Mouse (Mus musculus) spleen, adult 2 months (tissue): Measurements from ENCODE around the gene Scgb1c1. TPM values are rescaled to one million over a fixed set of nuclear protein-coding genes. Genes with fewer than 3 reads are reported as not detected.

Source experiments
- DNase-seq, 2 experiments: peaks; one replicate each; pipeline versions ENCODE4 v3.0.0 to v3.0.0-alpha.2; 2012 to 2021; ENCODE audit warnings: low spot score in 2 of 2, low read depth in 1 of 2
- H3K27ac ChIP-seq: fragments of 200-500 bp; 2 replicates; pipeline ENCODE4 v1.5.1; 2012; ENCODE audit warnings: low read length, inconsistent platforms; ENCODE audit not compliant: insufficient read depth
- H3K27me3 ChIP-seq: fragments of 200-500 bp; 2 replicates; pipeline ENCODE4 v1.6.1; 2012; ENCODE audit warnings: mild to moderate bottlenecking, moderate library complexity, low read length, inconsistent platforms; ENCODE audit not compliant: control insufficient read depth, insufficient read depth
- H3K36me3 ChIP-seq: fragments of 200-500 bp; 2 replicates; pipeline ENCODE4 v1.6.1; 2012; ENCODE audit warnings: mild to moderate bottlenecking, low read length, inconsistent platforms; ENCODE audit not compliant: control insufficient read depth, insufficient read depth
- H3K4me1 ChIP-seq: fragments of 200-500 bp; 2 replicates; pipeline ENCODE4 v1.6.1; 2011; ENCODE audit warnings: inconsistent platforms; ENCODE audit not compliant: control insufficient read depth, insufficient read depth, insufficient read length
- H3K4me3 ChIP-seq: fragments of 200-500 bp; 2 replicates; pipeline ENCODE4 v1.5.1; 2011; ENCODE audit warnings: mild to moderate bottlenecking, inconsistent platforms; ENCODE audit not compliant: insufficient read depth, insufficient read length; ENCODE audit errors: extremely low read depth
- CTCF ChIP-seq: fragments of 200-500 bp; IDR thresholded peaks from 2 replicates; pipeline ENCODE4 v1.5.1; 2011; ENCODE audit warnings: mild to moderate bottlenecking, inconsistent platforms; ENCODE audit not compliant: insufficient read depth, insufficient read length, insufficient replicate concordance; ENCODE audit errors: extremely low read depth
- POLR2A ChIP-seq: fragments of 200-500 bp; IDR thresholded peaks from 2 replicates; pipeline ENCODE4 v1.6.1; 2011; ENCODE audit warnings: low read depth, low read length, inconsistent platforms
- WGBS: fragments of 180-500 bp; shearing (Covaris S2); methylation state at CpG from one replicate; pipeline ENCODE4 v1.1.7; 2018; 5-methylcytosine and 5-hydroxymethylcytosine counted together
- polyA plus RNA-seq: library from polyadenylated mRNA; depleted of rRNA; stranded (reverse); fragments of >200 nt; gene quantifications from 2 replicates; pipeline ENCODE4 v1.2.3, GENCODE M21; 2012

Scgb1c1 gene
- polyA plus RNA-seq, 1 experiment: 0.25 TPM

DNA sequence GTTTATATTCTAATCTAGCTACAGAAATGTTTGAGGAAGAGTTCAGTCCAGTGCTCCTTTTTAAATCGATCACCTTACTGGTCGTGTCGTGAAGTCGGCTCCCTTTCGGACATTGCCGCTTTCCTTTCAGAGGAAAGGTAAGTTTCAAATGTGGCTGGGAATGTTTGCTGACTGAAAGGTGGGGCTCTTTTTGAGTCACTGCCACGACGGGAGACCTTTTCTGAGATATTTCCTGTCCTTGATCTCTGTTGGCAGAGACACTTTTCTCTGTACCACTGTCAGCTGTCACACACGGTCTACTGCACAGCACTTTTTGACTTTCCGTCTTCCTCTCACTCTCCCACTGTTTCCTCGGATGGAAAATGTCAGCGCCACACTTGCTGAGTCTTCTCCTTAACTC is 32.5 kb upstream of the Scgb1c1 start:
- 81% methylated on average over 12 of the region's 12 CpGs for WGBS
- no peak overlapping the region for H3K4me3 ChIP-seq
- H3K36me3 ChIP-seq: no peaks in the 10 kb centered on the region
- no peaks in the 10 kb centered on the region for H3K4me1 ChIP-seq
- TF ChIP-seq CTCF: no peak
- TF ChIP-seq POLR2A: no peak
- no peaks in the 10 kb centered on the region for H3K27me3 ChIP-seq
- DNase-seq: no peak
- H3K27ac ChIP-seq: no peak overlapping the region

DNA sequence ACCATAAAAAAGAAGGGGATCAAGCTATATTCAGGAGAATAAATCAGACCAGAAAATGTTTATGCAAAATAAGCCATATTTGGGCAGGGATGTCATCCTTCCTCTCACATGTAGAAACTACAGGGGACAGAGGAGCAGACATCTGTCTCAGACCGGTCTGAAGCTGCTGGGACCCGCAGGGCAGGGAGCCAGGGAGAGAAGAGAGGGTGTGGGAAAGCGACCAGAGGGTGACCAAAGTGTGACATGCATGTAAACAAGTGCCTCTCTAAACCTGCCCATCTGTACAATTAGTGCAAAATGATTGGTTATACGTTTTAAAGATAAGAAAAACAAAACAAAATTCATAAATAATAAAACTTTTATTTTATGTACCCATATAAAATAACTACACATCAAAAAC is 25.2 kb upstream of the Scgb1c1 start:
- Histone ChIP-seq H3K4me3 (no peak overlapping the region), H3K36me3 (no peaks in the 10 kb centered on the region), H3K27me3 (peaks cover 2% of the 10 kb centered on the region; the same call in 1 of the 2 replicates), H3K27ac (no peak overlapping the region), H3K4me1 (no peaks in the 10 kb centered on the region; the same call in 1 of the 2 replicates)
- no peak for TF ChIP-seq CTCF
- no peak for TF ChIP-seq POLR2A
- no peak for DNase-seq
- 75% methylated on average over 4 of the region's 4 CpGs for WGBS

DNA sequence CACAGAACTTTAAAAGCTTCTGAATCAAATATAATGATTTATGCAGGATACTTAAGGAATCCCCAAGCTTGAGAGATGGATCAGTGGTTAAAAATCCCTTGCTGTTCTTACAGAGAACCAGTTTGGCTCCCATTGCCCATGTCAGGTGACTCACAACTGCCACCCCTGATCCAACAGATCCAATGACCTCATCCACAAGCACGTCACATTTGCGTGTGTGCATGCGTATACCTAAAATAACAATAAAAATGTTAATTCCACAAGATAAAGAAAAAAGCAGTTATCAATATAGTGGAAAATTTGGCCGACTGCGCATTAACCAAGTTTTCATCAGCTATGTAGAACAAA is 24.1 kb upstream of the Scgb1c1 start:
- Histone ChIP-seq H3K4me3 (no peak overlapping the region), H3K27ac (no peak overlapping the region), H3K4me1 (no peaks in the 10 kb centered on the region; the same call in 1 of the 2 replicates), H3K27me3 (peaks cover 2% of the 10 kb centered on the region; the same call in 1 of the 2 replicates), H3K36me3 (no peaks in the 10 kb centered on the region)
- DNase-seq: no peak
- no peak for TF ChIP-seq POLR2A
- no peak for TF ChIP-seq CTCF
- 82% methylated on average over 5 of the region's 5 CpGs for WGBS

DNA sequence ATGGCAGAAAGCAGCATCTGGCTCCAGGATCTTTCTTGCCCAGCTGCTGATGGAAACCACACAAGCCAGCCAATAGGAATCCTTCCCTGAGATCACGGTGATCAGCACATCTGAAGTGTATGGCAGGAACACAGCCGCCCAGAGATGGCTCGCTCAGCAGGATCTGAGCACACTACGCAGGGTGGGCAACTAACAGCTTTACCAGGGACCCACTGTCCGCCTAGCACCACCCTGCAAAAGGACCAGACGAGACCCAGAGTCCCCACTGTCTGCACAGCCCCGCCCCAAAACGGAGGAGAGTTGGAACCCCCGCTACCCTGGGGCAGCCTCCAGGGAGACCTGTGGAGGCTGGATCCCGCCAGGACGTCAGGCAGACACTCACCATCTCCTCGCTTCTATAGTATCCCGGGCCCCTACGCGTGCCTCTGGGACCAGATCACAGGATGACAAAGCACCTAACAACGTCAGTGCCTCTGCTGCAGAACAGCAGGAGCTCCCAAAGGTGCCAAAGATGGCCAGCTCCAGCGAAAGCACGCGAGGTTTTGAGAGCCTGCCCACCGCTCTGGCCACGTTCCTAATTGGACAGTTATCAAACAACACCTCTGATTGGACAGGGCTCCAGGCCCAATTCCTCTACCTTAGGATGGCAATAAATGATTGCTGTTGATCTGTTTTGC is 23.6 kb upstream of the Scgb1c1 start, which contains the start of gene Zfp941:
TSS of gene Zfp941 (minus strand) at position 526 of the 677 bp plus-strand sequence.
- Histone ChIP-seq H3K27ac (no peak within 1 kb of the TSS), H3K4me1 (no peaks in the 10 kb centered on the region; the same call in 1 of the 2 replicates), H3K4me3 (peak within 1 kb of the TSS; percentile 38; the same call in 1 of the 2 replicates), H3K36me3 (no peaks in the 10 kb centered on the region), H3K27me3 (peaks cover 2% of the 10 kb centered on the region; the same call in 1 of the 2 replicates)
- 7% methylated on average over 21 of the region's 21 CpGs for WGBS
- DNase-seq: no peak
- TF ChIP-seq CTCF (no peak), POLR2A (no peak)

DNA sequence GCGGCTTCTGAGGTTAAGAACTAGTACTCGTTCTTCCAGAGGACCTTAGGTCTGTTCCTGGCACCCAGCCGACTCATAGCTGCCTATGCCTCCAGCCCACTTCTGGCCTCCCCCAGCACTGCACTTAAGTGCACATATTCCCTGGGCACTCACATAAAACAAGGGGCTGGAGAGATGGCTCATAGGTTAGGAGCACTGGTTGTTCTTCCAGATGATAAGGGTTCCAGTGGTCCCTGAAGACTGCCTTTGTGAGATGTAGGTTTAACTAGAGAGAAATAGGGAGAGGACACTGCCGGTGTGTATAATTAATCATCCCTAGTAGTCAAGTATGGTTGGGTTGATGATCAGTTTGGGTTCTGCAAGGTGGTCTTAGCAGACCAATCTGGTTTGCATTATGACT is 22.6 kb upstream of the Scgb1c1 start:
- 94% methylated on average over 4 of the region's 4 CpGs for WGBS
- H3K27ac ChIP-seq: no peak overlapping the region
- H3K4me1 ChIP-seq: no peaks in the 10 kb centered on the region; the same call in 1 of the 2 replicates
- no peak for DNase-seq
- no peak overlapping the region for H3K4me3 ChIP-seq
- peaks cover 2% of the 10 kb centered on the region; the same call in 1 of the 2 replicates for H3K27me3 ChIP-seq
- no peaks in the 10 kb centered on the region for H3K36me3 ChIP-seq
- TF ChIP-seq CTCF (no peak), POLR2A (no peak)

DNA sequence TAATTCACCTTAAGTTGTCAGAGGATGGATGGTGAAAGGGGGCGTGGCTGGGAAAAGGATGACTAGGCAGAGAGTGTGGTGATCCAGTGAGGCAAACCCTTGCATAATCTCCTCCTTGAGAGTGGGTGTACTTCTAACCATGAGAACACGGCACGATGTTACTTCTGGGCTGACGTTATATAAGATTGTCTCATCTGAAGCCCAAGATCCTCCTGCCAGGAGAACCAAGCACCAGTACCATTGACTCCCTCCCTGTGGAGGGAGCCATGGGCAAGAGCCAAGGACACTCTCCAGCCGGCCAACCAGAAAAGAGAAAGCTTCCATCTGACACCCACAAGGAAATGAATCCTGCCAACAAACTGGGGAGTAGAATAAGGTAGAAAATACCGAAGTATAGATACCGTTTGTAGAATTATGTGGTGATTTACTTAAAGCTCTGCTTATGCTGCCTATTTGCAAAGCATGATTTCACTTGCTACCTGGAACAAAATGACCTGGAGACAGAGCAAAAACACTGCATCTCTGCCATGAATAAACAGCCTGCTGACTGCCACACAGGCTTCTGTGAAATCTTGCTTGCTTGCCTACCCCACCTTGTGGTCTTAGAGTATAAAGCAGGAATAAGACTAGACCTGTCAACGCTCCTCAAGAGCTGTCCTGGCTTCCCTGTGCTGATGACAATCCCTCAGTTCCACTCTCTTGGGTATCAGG is 17.0 kb upstream of the Scgb1c1 start:
- DNase-seq: no peak
- no peak for TF ChIP-seq CTCF
- TF ChIP-seq POLR2A: no peak
- Histone ChIP-seq H3K27me3 (no peaks in the 10 kb centered on the region), H3K27ac (no peak overlapping the region), H3K4me3 (no peak overlapping the region), H3K36me3 (no peaks in the 10 kb centered on the region), H3K4me1 (no peaks in the 10 kb centered on the region)
- 31% methylated on average over 8 of the region's 8 CpGs for WGBS

DNA sequence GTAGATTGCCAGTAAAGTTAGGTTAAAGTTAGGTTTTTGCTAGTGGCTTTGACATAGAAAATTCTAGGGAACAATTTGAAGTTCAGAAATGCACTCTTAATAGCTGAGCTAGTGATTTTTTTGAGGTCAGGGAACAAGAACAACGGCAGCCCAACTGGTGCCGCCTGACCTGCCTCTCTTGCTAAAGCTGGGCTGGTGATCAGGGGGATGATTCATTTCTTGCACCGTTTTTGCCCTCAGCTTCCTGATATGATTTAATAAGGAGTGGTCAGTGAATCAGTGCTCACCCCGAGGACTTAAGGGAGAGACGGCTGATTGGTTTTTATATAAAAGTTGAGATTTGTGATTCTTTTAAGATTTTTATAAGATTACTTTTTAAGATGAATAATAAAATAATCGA is 13.9 kb upstream of the Scgb1c1 start:
- 55% methylated on average over 6 of the region's 6 CpGs for WGBS
- Histone ChIP-seq H3K4me1 (no peaks in the 10 kb centered on the region), H3K27me3 (no peaks in the 10 kb centered on the region), H3K4me3 (no peak overlapping the region), H3K27ac (no peak overlapping the region), H3K36me3 (no peaks in the 10 kb centered on the region)
- TF ChIP-seq CTCF: no peak
- no peak for TF ChIP-seq POLR2A
- DNase-seq: no peak
